Mouse (Mus musculus): Measurements from ENCODE around the gene Hoxb5. TPM values are rescaled to one million over a fixed set of nuclear protein-coding genes. Genes with fewer than 3 reads are reported as not detected.

The Hoxb5 gene
- polyA plus RNA-seq, 1 experiment from 2014 or later = 0.97 TPM

DNA sequence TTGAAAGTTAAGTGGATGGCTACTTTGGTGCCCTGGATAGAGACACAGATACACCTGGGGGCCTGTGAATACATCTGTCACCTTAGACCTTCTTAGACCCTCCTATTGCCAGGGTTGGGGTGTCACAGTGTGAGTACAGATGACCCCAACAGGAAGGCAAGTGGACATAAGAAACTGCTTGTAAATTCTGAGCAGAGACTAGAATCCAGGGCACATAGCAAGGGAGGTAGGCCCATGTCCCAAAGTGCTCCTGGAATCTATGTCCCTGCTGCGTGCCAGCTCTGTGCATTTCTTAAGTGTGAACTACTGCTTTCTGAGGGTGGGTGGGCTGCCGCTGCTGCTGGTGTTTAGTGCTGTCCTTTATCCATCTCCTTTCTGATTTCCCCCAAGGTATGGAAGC lies 47.7 kb downstream of the Hoxb5 start:
- H3K4me1 ChIP-seq = peaks cover 17% of the 10 kb centered on the region
- H3K4me3 ChIP-seq = no peak overlapping the region
- no peaks in the 10 kb centered on the region for H3K9me3 ChIP-seq
- peaks cover 89% of the 10 kb centered on the region for H3K27me3 ChIP-seq
- no peaks in the 10 kb centered on the region for H3K36me3 ChIP-seq
- no peak overlapping the region for H3K27ac ChIP-seq
- H3K9ac ChIP-seq = no peak overlapping the region
- WGBS = 34% methylated on average over 2 of the region's 2 CpGs
- no peak for ATAC-seq (ENCODE audit: low FRiP score, low read depth)
- no peak overlapping the region for H3K4me2 ChIP-seq (replicated peaks)

- Histone ChIP-seq H3K4me3 (no peak overlapping the region), H3K4me2 (replicated peaks) (peak overlapping the region; percentile 59), H3K9ac (no peak overlapping the region), H3K27me3 (peaks cover 89% of the 10 kb centered on the region), H3K4me1 (peaks cover 15% of the 10 kb centered on the region), H3K9me3 (no peaks in the 10 kb centered on the region), H3K27ac (no peak overlapping the region), H3K36me3 (no peaks in the 10 kb centered on the region)
- ATAC-seq (ENCODE audit: low FRiP score, low read depth) = no peak
- 9% methylated on average over 11 of the region's 11 CpGs for WGBS
Measured at GRCm38 (mm10) chr11:96351312-96351711, 48.2 kb downstream of the Hoxb5 start.

DNA sequence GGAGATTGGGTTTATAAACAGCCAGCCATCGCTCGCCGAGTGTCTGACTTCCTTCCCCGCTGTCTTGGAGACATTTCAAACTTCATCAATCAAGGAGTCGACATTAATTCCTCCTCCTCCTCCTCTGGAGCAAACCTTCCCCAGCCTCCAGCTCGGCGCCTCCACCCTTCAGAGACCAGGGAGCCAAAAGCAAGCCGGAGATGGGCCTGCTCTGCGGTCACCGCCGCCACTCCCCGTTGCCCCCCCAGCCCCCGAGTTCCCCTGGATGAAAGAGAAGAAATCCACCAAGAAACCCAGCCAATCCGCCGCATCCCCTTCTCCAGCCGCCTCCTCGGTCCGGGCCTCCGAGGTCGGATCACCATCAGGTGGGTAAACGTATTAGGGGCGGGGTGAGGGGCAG lies 48.7 kb downstream of the Hoxb5 start:
- H3K4me2 ChIP-seq (replicated peaks) = peak overlapping the region; percentile 59
- peaks cover 15% of the 10 kb centered on the region for H3K4me1 ChIP-seq
- ATAC-seq (ENCODE audit: low FRiP score, low read depth) = no peak
- H3K27me3 ChIP-seq = peaks cover 89% of the 10 kb centered on the region
- H3K9ac ChIP-seq = peak overlapping the region; percentile 50; the same call in 1 of the 2 replicates
- H3K27ac ChIP-seq = 0 out of 2 replicates have a peak overlapping the region, but pooled peaks have one; percentile 15
- peak overlapping the region; percentile 43 for H3K4me3 ChIP-seq
- H3K36me3 ChIP-seq = no peaks in the 10 kb centered on the region
- WGBS = 2% methylated on average over 21 of the region's 22 CpGs
- no peaks in the 10 kb centered on the region for H3K9me3 ChIP-seq

DNA sequence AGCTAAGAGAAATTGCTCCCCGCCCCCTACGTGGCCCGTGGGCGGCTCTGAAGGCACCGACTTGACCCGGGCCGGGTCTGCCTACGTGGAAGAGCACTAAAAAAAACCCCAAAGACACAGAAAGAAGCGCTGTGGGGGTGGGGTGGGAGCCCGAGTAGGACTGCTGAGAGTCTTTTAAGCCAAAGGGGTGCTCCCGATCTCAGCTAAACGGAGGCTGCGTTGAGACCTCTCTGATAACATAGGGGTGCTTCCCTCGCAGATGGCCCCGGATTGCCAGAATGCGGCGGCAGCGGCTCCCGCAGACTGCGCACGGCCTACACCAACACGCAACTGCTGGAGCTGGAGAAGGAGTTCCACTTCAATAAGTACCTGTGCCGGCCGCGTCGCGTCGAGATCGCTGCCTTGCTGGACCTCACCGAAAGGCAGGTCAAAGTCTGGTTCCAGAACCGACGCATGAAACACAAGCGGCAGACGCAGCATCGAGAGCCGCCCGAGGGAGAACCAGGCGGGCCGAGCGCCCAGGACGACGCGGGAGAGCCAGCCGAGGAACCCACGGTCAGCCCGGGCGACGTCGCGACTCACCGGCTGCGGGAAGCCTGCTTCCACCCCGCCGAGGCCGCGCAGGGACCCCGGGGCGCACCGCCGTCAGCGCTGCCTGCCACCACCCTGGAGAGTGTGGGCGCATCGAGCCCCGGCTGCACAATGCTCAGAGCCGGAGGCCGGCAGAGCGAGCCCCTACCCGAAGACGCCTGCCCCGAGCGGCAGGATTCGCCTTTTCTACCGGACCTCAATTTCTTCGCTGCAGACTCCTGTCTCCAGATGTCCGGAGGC lies 49.8 kb downstream of the Hoxb5 start:
- peaks cover 92% of the 10 kb centered on the region for H3K27me3 ChIP-seq
- H3K9ac ChIP-seq = peak overlapping the region; percentile 70
- H3K27ac ChIP-seq = peak overlapping the region; percentile 63; the same call in 1 of the 2 replicates
- under 1% methylated on average over 66 of the region's 75 CpGs for WGBS
- no peak for ATAC-seq (ENCODE audit: low FRiP score, low read depth)
- peak overlapping the region; percentile 59 for H3K4me2 ChIP-seq (replicated peaks)
- H3K36me3 ChIP-seq = no peaks in the 10 kb centered on the region
- no peaks in the 10 kb centered on the region for H3K9me3 ChIP-seq
- peaks cover 15% of the 10 kb centered on the region for H3K4me1 ChIP-seq
- peak overlapping the region; percentile 43 for H3K4me3 ChIP-seq

DNA sequence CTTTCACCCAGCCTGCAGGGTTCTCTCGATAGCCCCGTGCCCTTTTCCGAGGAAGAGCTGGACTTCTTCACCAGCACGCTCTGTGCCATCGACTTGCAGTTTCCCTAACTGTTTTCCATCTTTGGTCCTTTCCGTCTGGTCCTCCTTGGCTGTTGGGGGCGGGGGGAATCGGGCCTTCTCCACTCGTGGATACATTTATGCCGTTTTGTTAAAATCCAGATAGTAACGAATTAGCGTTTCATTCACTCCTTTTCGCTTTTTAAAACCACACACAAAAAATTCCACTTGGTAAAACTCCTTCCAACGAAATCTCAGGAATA lies 50.3 kb downstream of the Hoxb5 start:
- no peak for ATAC-seq (ENCODE audit: low FRiP score, low read depth)
- Histone ChIP-seq H3K4me2 (replicated peaks) (peak overlapping the region; percentile 59), H3K27ac (peak overlapping the region; percentile 63; the same call in 1 of the 2 replicates), H3K4me1 (peaks cover 15% of the 10 kb centered on the region), H3K9ac (peak overlapping the region; percentile 70), H3K4me3 (peak overlapping the region; percentile 43), H3K36me3 (no peaks in the 10 kb centered on the region), H3K27me3 (peaks cover 91% of the 10 kb centered on the region), H3K9me3 (no peaks in the 10 kb centered on the region)
- WGBS = 3% methylated on average over 14 of the region's 14 CpGs

GRCm38 (mm10) chr11:96353939-96354338 lies 50.8 kb downstream of the Hoxb5 start:
- Histone ChIP-seq H3K9me3 (no peaks in the 10 kb centered on the region), H3K9ac (no peak overlapping the region)

GRCm38 (mm10) chr11:96354376-96354775 lies 51.2 kb downstream of the Hoxb5 start:
- Histone ChIP-seq H3K27me3 (peaks cover 89% of the 10 kb centered on the region), H3K4me2 (replicated peaks) (peak overlapping the region; percentile 61), H3K9ac (peak overlapping the region; percentile 48), H3K9me3 (no peaks in the 10 kb centered on the region), H3K4me3 (peak overlapping the region; percentile 38), H3K4me1 (peaks cover 15% of the 10 kb centered on the region), H3K27ac (peak overlapping the region; percentile 22; the same call in 1 of the 2 replicates), H3K36me3 (no peaks in the 10 kb centered on the region)
- ATAC-seq (ENCODE audit: low FRiP score, low read depth) = peak; percentile 51
- WGBS = under 1% methylated on average over 25 of the region's 25 CpGs

More at GRCm38 (mm10) chr11:96353939-96354338, 50.8 kb downstream of the Hoxb5 start:
- Histone ChIP-seq H3K4me1 (peaks cover 15% of the 10 kb centered on the region), H3K4me2 (replicated peaks) (peak overlapping the region; percentile 61), H3K27ac (no peak overlapping the region), H3K4me3 (peak overlapping the region; percentile 38), H3K27me3 (peaks cover 90% of the 10 kb centered on the region), H3K36me3 (no peaks in the 10 kb centered on the region)
- WGBS = 12% methylated on average over 8 of the region's 8 CpGs
- no peak for ATAC-seq (ENCODE audit: low FRiP score, low read depth)

- Histone ChIP-seq H3K4me1 (peaks cover 15% of the 10 kb centered on the region), H3K27me3 (peaks cover 89% of the 10 kb centered on the region), H3K9ac (peak overlapping the region; percentile 48), H3K4me2 (replicated peaks) (peak overlapping the region; percentile 61), H3K9me3 (no peaks in the 10 kb centered on the region), H3K36me3 (no peaks in the 10 kb centered on the region), H3K4me3 (peak overlapping the region; percentile 38), H3K27ac (peak overlapping the region; percentile 22; the same call in 1 of the 2 replicates)
- 7% methylated on average over 9 of the region's 9 CpGs for WGBS
- no peak for ATAC-seq (ENCODE audit: low FRiP score, low read depth)
Measured at GRCm38 (mm10) chr11:96354801-96355311, 51.7 kb downstream of the Hoxb5 start.

MicroRNAs within 50 kb of the gene (microRNA counts, 519-probe panel; counts per million panel counts)
- microRNA mmu-miR-10a (3,507 counts per million, percentile 63 among the panel's probes with 10 or more counts), microRNA mmu-miR-196a (4,265 counts per million, percentile 82 among the panel's probes with 10 or more counts)

Small RNA genes within 50 kb of the gene (microRNA-seq; reads per million reads assigned to microRNA genes)
- gene Mir10a (5,800 reads per million, percentile 91 among the genes with 10 or more reads in this experiment), gene Mir196a-1 (21.8 reads per million, percentile 36 among the genes with 10 or more reads in this experiment)

Other genes with a start within 250 kb of the Hoxb5 start
- 39.2 and 41.4 TPM in 2 replicates for gene Ube2z, start 237.9 kb upstream of the Hoxb5 start, polyA plus RNA-seq (2015; fragmentation: Nextera tagmentation; extraction: Ambion mirVana)
- gene Atp5g1, start 227.7 kb upstream of the Hoxb5 start, polyA plus RNA-seq (2015; fragmentation: Nextera tagmentation; extraction: Ambion mirVana) = 424 and 500 TPM in 2 replicates
- gene Calcoco2, start 191.4 kb upstream of the Hoxb5 start, polyA plus RNA-seq (2015; fragmentation: Nextera tagmentation; extraction: Ambion mirVana) = not detected in 2 replicates
- not detected in 2 replicates for gene Ttll6, start 169.6 kb upstream of the Hoxb5 start, polyA plus RNA-seq (2015; fragmentation: Nextera tagmentation; extraction: Ambion mirVana)
- gene Hoxb13, start 109.0 kb upstream of the Hoxb5 start, polyA plus RNA-seq (2015; fragmentation: Nextera tagmentation; extraction: Ambion mirVana) = not detected in 2 replicates
- 1.1 and 1.3 TPM in 2 replicates for gene Hoxb9, start 31.9 kb upstream of the Hoxb5 start, polyA plus RNA-seq (2015; fragmentation: Nextera tagmentation; extraction: Ambion mirVana)
- gene Hoxb8, start 21.4 kb upstream of the Hoxb5 start, polyA plus RNA-seq (2015; fragmentation: Nextera tagmentation; extraction: Ambion mirVana) = 0.17 and 0.32 TPM in 2 replicates
- 2.0 and 2.2 TPM in 2 replicates for gene Hoxb7, start 16.7 kb upstream of the Hoxb5 start, polyA plus RNA-seq (2015; fragmentation: Nextera tagmentation; extraction: Ambion mirVana)
- 0.59 and 1.4 TPM in 2 replicates for gene Hoxb6, start 10.9 kb upstream of the Hoxb5 start, polyA plus RNA-seq (2015; fragmentation: Nextera tagmentation; extraction: Ambion mirVana)
- 0.36 and 0.50 TPM in 2 replicates for gene Hoxb4, start 14.9 kb downstream of the Hoxb5 start, polyA plus RNA-seq (2015; fragmentation: Nextera tagmentation; extraction: Ambion mirVana)
- gene Hoxb3, start 20.0 kb downstream of the Hoxb5 start, polyA plus RNA-seq (2015; fragmentation: Nextera tagmentation; extraction: Ambion mirVana) = 0.17 and 0.55 TPM in 2 replicates
- gene Hoxb2, start 47.2 kb downstream of the Hoxb5 start, polyA plus RNA-seq (2015; fragmentation: Nextera tagmentation; extraction: Ambion mirVana) = 3.9 and 4.8 TPM in 2 replicates
- 0.13 TPM in 1 of 2 replicates, not detected in the other for gene Hoxb1, start 62.4 kb downstream of the Hoxb5 start, polyA plus RNA-seq (2015; fragmentation: Nextera tagmentation; extraction: Ambion mirVana)
- 0.61 and 0.72 TPM in 2 replicates for gene Skap1, start 161.3 kb downstream of the Hoxb5 start, polyA plus RNA-seq (2015; fragmentation: Nextera tagmentation; extraction: Ambion mirVana)